Mouse (Mus musculus): Measurements from ENCODE around the gene Mrtfa. TPM values are rescaled to one million over a fixed set of nuclear protein-coding genes. Genes with fewer than 3 reads are reported as not detected.

Gene Mrtfa
- polyA plus RNA-seq, 1 experiment from 2014 or later, result 30.6 TPM

DNA sequence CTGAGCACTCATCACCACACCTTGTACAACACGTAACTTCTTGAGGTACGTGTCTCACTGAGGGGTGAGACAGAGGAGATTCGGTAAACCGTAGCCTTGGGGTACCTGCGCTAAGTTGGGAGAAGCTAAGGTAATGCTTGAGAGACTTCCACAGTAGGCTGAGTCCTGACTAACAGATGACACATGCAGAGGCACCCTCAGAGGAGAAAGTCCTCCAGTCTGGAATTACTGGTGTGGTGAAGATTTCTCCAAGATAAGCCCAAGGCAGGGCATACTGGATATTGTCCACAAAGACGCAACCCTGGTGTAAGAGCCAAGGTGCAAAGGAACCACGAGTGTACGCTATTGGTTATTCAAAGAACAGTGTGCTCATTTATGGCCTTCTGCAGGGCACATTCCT is 2.3 kb upstream of the Mrtfa start:
- Histone ChIP-seq H3K4me2 (replicated peaks) (no peak overlapping the region), H3K9me3 (replicated peaks) (no peaks in the 10 kb centered on the region), H3K4me1 (peaks cover 20% of the 10 kb centered on the region), H3K36me3 (no peaks in the 10 kb centered on the region), H3K9ac (no peak overlapping the region), H3K4me3 (no peak overlapping the region), H3K27ac (no peak overlapping the region), H3K27me3 (no peaks in the 10 kb centered on the region)
- 99% methylated on average over 8 of the region's 8 CpGs for WGBS
- no peak for ATAC-seq (ENCODE audit: low FRiP score)

DNA sequence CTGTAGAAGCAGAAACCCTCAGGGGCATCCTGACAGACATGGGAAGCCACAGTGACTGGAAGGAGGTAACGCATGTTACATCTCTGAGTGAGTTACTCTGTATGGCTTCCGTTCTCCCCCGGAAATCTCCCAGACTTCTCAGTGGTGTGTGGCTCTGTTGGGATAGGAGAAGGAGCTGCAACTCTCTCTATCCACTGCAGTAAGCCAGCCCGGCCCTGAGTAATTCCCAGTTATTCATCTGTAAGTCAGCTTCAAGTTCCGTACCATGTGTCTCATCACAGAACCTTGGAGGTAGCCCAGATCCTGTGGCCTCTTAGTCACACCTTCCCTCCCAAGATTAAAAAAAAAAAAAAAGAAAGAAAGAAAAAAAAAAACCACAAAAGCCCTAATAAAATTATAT is 1.8 kb upstream of the Mrtfa start:
- H3K9me3 ChIP-seq (replicated peaks), result no peaks in the 10 kb centered on the region
- WGBS, result 76% methylated on average over 5 of the region's 5 CpGs
- H3K27me3 ChIP-seq, result no peaks in the 10 kb centered on the region
- no peak overlapping the region for H3K4me3 ChIP-seq
- peaks cover 20% of the 10 kb centered on the region for H3K4me1 ChIP-seq
- no peak for ATAC-seq (ENCODE audit: low FRiP score)
- H3K36me3 ChIP-seq, result no peaks in the 10 kb centered on the region
- no peak overlapping the region for H3K4me2 ChIP-seq (replicated peaks)
- no peak overlapping the region for H3K9ac ChIP-seq
- no peak overlapping the region for H3K27ac ChIP-seq

DNA sequence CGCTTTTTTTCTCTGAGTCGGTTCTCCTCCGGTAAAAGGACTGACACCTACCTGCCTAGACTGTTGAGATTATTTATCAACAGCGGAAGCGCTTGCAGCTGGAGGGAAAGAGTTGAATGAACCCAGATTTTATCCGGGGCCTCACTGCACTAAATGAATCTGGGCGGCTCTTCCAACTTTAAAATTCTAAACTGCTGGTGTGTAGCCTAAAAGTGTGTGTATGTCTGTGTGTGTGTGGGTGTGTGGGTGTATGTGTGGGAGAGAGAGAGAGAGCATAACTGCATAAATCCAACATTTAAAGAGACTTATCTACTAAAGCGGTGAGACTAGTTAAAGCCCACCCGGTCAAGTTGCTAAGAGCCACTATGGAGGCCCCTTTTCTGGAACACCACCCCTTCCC is 746 bp upstream of the Mrtfa start:
- Histone ChIP-seq H3K4me2 (replicated peaks) (peak overlapping the region; percentile 85), H3K9ac (peak overlapping the region; percentile 67), H3K9me3 (replicated peaks) (no peaks in the 10 kb centered on the region), H3K36me3 (peaks cover 7% of the 10 kb centered on the region; the same call in 1 of the 2 replicates), H3K4me3 (peak overlapping the region; percentile 91), H3K4me1 (peaks cover 20% of the 10 kb centered on the region), H3K27ac (peak overlapping the region; percentile 64), H3K27me3 (no peaks in the 10 kb centered on the region)
- ATAC-seq (ENCODE audit: low FRiP score), result no peak
- WGBS, result 27% methylated on average over 9 of the region's 9 CpGs

DNA sequence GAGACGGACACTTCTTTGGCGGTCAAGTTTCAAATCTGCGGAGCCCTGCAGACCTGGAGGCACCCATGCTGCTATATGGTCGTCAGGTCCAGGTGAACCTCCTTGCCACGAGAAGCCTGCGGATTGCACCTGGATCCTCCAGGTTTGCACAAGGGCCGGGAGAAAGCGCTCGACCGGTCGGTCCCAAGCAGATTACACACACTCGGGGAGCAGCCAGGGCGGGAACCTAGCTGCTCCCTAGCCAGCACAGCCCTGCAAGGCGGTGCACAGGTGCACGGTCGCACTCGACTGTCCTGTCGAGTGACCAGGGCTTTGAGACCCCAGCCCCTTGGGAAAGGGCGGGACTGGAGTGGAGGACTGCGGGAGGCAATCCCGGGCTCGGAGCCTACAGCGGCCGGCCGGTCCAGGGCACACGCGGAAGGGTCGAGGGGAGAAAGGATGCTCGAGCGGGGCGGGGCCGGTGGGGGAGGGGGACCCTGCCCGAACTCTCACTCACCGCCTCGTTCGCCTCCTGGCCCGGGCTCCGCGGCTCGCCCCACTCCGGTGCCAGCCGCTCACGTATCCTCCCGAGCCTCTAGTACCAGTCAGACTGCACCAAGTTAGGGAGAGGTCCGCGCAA is 437 bp downstream of the Mrtfa start:
- peak overlapping the region; percentile 85 for H3K4me2 ChIP-seq (replicated peaks)
- peak overlapping the region; percentile 91 for H3K4me3 ChIP-seq
- H3K27me3 ChIP-seq, result no peaks in the 10 kb centered on the region
- peaks cover 7% of the 10 kb centered on the region; the same call in 1 of the 2 replicates for H3K36me3 ChIP-seq
- H3K27ac ChIP-seq, result peak overlapping the region; percentile 80
- H3K9ac ChIP-seq, result peak overlapping the region; percentile 95
- peaks cover 20% of the 10 kb centered on the region for H3K4me1 ChIP-seq
- under 1% methylated on average over 44 of the region's 46 CpGs for WGBS
- ATAC-seq (ENCODE audit: low FRiP score), result no peak
- no peaks in the 10 kb centered on the region for H3K9me3 ChIP-seq (replicated peaks)

DNA sequence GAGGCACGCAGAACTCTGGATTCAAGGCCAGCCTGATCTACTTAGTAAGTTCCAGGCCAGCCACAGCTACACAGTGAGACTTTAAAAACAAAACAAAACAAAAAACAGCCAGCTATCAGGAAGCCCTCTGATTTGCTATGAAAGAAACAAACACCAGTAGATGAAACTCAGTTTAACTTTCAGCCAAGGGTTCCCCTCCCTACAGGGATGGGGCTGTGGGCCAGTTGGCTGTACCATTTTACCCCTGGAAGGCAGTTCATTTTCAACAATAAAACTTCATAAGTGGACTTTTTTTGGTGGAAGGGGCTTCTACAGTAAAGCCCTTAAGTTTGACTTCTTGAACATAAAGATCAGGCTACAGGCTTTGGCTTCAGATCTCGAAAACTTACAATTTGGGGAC is 1.5 kb downstream of the Mrtfa start:
- Histone ChIP-seq H3K36me3 (peaks cover 7% of the 10 kb centered on the region; the same call in 1 of the 2 replicates), H3K4me3 (peak overlapping the region; percentile 91; the same call in 1 of the 2 replicates), H3K27ac (no peak overlapping the region), H3K27me3 (no peaks in the 10 kb centered on the region), H3K9me3 (replicated peaks) (no peaks in the 10 kb centered on the region), H3K4me1 (peaks cover 20% of the 10 kb centered on the region), H3K4me2 (replicated peaks) (peak overlapping the region; percentile 85), H3K9ac (no peak overlapping the region; the same call in 1 of the 2 replicates)
- no peak for ATAC-seq (ENCODE audit: low FRiP score)
- 96% methylated on average over 2 of the region's 2 CpGs for WGBS

DNA sequence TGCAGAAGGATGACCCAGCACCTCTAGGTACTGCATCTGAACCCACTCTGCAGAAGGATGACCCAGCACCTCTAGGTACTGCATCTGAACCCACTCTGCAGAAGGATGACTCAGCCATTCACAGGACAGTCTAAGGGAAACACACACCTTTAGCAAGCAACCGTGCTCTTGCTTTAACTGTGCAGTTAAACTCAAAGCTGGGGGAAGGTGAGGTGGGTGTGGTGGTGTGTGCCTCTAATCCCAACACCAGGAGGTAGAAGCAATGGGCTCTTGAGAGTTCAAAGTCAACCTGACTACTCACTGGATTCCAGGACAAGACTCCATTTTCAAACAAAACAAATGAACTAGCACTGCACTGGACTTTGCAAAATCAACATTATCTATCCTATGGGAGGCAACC is 5.6 kb downstream of the Mrtfa start:
- H3K27ac ChIP-seq, result no peak overlapping the region
- ATAC-seq (ENCODE audit: low FRiP score), result no peak
- H3K9ac ChIP-seq, result no peak overlapping the region
- H3K4me3 ChIP-seq, result no peak overlapping the region
- no peaks in the 10 kb centered on the region for H3K27me3 ChIP-seq
- H3K4me1 ChIP-seq, result peaks cover 18% of the 10 kb centered on the region
- peaks cover 7% of the 10 kb centered on the region; the same call in 1 of the 2 replicates for H3K36me3 ChIP-seq
- H3K4me2 ChIP-seq (replicated peaks), result no peak overlapping the region
- 84% methylated on average over 1 of the region's 1 CpGs for WGBS
- H3K9me3 ChIP-seq (replicated peaks), result no peaks in the 10 kb centered on the region

DNA sequence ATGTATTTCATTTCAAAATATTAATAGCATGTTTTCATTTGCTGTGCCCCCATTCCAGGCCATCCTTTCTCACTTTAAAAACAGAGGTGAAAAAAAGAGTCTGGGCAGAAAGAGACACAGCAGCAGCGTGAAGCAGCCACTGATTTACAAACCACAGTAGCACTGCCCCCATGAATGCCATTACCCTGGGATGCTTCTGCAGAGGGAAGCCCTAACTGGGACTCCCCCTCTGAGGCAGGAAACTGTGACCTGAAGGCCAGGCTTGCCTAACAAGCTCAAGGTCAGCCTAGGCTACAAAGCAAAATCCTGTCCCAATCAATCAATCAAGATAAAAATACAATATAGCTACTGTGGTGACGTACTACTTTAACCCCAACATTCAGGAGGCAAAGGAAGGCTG is 9.3 kb downstream of the Mrtfa start:
- H3K9me3 ChIP-seq (replicated peaks), result no peaks in the 10 kb centered on the region
- H3K27ac ChIP-seq, result no peak overlapping the region
- no peaks in the 10 kb centered on the region for H3K27me3 ChIP-seq
- 53% methylated on average over 2 of the region's 2 CpGs for WGBS
- H3K4me1 ChIP-seq, result peaks cover 7% of the 10 kb centered on the region; the same call in 1 of the 2 replicates
- H3K4me2 ChIP-seq (replicated peaks), result no peak overlapping the region
- no peak for ATAC-seq (ENCODE audit: low FRiP score)
- H3K36me3 ChIP-seq, result no peaks in the 10 kb centered on the region
- no peak overlapping the region for H3K9ac ChIP-seq
- no peak overlapping the region for H3K4me3 ChIP-seq

DNA sequence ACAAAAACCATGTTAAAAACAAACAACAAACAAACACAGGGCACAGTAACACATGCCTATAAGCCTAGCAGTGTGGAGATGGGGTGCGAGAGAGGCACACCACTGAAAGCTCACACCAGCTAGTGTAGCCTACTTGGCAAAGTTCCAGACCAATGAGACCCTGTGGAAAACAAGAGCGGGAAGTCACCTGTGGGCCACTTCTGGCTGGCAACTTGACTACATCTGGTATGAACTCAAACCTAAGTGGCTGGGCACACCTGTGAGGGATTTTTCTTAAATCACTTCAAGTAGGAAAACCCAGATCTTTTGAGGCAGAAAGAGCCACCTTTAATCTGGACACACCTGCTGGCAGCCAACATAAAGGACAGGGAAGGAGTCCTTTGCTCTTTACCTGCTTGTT is 11.0 kb downstream of the Mrtfa start:
- no peak overlapping the region for H3K9ac ChIP-seq
- H3K9me3 ChIP-seq (replicated peaks), result no peaks in the 10 kb centered on the region
- no peak overlapping the region for H3K27ac ChIP-seq
- H3K27me3 ChIP-seq, result no peaks in the 10 kb centered on the region
- ATAC-seq (ENCODE audit: low FRiP score), result no peak
- H3K4me2 ChIP-seq (replicated peaks), result no peak overlapping the region
- no peak overlapping the region for H3K4me3 ChIP-seq
- no peaks in the 10 kb centered on the region for H3K36me3 ChIP-seq
- H3K4me1 ChIP-seq, result peaks cover 7% of the 10 kb centered on the region; the same call in 1 of the 2 replicates
- WGBS, result 90% methylated on average over 2 of the region's 2 CpGs

DNA sequence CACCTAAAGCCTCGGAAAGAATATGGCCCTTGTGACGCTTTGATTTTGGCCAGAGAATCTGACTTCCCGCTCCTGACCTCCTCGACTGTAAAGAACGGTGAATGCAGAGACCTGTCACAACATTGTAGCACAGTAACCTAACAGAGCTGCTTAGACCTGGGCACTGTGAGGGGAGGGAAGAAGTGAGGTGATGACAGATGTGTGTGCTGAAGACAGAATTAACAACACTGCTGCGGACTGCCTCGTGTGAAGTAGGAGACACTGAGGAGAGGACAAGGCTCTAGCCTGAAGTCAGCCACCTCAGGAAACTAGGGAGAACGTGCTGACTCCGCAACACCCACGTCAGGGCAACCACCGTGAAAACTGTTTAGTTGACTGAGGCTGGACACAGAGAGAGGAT is 11.9 kb downstream of the Mrtfa start:
- Histone ChIP-seq H3K27ac (no peak overlapping the region), H3K4me2 (replicated peaks) (no peak overlapping the region), H3K9ac (no peak overlapping the region), H3K36me3 (no peaks in the 10 kb centered on the region), H3K9me3 (replicated peaks) (no peaks in the 10 kb centered on the region), H3K27me3 (no peaks in the 10 kb centered on the region), H3K4me1 (peaks cover 7% of the 10 kb centered on the region; the same call in 1 of the 2 replicates), H3K4me3 (no peak overlapping the region)
- ATAC-seq (ENCODE audit: low FRiP score), result no peak
- 70% methylated on average over 11 of the region's 11 CpGs for WGBS

DNA sequence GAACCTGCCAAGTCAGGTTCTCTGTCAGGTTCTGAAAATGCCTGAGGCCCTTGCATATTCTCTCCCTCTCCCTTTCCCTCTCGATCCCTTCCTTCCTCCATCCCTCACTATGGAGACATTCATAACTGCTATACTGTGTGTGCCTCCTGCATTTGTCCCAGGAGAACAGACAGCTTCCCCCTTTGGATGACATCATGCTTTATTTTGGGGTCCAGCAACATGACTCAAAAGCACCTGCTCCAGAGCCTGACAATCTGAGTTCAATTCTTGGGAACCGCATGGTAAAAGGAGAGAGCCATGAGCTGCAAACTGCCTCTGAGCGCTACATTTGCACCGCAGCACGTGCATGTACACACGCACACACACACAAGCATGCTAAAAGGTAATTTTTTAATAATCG is 12.7 kb downstream of the Mrtfa start:
- no peak for ATAC-seq (ENCODE audit: low FRiP score)
- Histone ChIP-seq H3K9ac (no peak overlapping the region), H3K27ac (no peak overlapping the region), H3K9me3 (replicated peaks) (no peaks in the 10 kb centered on the region), H3K27me3 (no peaks in the 10 kb centered on the region), H3K4me3 (no peak overlapping the region), H3K4me2 (replicated peaks) (no peak overlapping the region), H3K4me1 (peaks cover 7% of the 10 kb centered on the region; the same call in 1 of the 2 replicates), H3K36me3 (no peaks in the 10 kb centered on the region)
- 93% methylated on average over 7 of the region's 7 CpGs for WGBS

DNA sequence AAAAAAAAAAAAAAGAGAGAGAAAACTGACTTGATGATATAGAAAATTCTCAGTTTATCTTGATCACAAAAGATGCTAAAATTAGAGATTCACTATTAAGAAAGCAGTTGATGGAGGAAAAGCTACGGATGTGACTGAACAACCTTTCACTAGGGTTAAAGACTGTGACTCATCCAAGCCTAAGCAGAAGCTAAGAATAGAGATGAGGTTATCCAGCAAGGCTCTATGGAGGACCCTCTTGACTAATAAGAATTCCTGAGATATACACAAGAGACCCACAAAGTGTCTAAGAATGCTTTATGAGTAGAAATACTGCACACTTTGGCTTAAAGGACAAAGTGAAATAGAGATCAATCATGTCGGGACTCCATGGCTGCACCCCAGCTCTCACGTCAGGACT is 14.9 kb downstream of the Mrtfa start:
- Histone ChIP-seq H3K9me3 (replicated peaks) (no peaks in the 10 kb centered on the region), H3K4me3 (no peak overlapping the region), H3K4me1 (0 out of 2 replicates have a peak, but pooled peaks cover 5% of the 10 kb centered on the region), H3K36me3 (no peaks in the 10 kb centered on the region), H3K4me2 (replicated peaks) (no peak overlapping the region), H3K27me3 (no peaks in the 10 kb centered on the region), H3K27ac (no peak overlapping the region), H3K9ac (no peak overlapping the region)
- WGBS, result 94% methylated on average over 3 of the region's 3 CpGs
- no peak for ATAC-seq (ENCODE audit: low FRiP score)

DNA sequence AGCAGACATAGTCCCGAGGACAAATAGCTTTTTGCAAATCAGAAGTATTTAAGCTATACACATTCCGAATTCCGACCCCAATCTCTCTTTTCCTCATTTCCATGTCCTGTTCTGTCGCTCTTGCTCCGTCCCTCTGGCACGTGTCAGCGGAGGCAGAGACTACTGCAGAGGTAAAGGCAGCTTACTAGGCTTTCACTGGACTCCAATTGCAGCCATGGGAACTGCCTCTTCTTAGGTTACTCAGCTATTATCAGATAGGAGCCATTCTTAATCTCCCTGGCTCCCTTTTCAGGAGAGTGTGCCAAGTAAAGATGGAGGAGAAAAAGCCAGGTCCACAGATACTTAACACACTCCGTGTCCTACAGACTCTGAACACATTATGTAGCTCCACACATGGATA is 18.3 kb downstream of the Mrtfa start:
- ATAC-seq (ENCODE audit: low FRiP score), result no peak
- no peak overlapping the region for H3K27ac ChIP-seq
- 0 out of 2 replicates have a peak, but pooled peaks cover 5% of the 10 kb centered on the region for H3K4me1 ChIP-seq
- H3K9ac ChIP-seq, result no peak overlapping the region
- H3K27me3 ChIP-seq, result no peaks in the 10 kb centered on the region
- WGBS, result 94% methylated on average over 8 of the region's 8 CpGs
- no peak overlapping the region for H3K4me2 ChIP-seq (replicated peaks)
- no peaks in the 10 kb centered on the region for H3K36me3 ChIP-seq
- no peaks in the 10 kb centered on the region for H3K9me3 ChIP-seq (replicated peaks)
- H3K4me3 ChIP-seq, result no peak overlapping the region

DNA sequence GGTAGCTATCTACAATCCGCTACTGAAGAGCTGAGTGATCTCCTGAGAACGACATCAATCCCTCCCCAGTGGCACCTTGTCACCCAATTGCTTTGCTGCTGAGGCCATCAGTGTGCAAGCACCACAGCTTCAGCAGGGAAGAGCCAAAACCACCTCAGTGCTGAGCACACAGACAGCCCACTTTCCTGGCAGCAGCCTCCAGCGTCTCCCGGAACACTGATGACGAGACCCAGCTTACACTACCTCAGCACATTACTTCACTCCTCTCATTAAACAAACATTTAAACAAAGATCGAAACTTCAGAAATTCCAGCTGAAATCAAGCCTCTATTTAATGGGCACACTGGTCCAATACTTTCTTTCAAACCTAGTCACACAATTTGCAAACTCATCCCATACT is 21.8 kb downstream of the Mrtfa start:
- H3K9ac ChIP-seq, result no peak overlapping the region
- no peaks in the 10 kb centered on the region for H3K4me1 ChIP-seq
- no peaks in the 10 kb centered on the region for H3K27me3 ChIP-seq
- ATAC-seq (ENCODE audit: low FRiP score), result no peak
- no peak overlapping the region for H3K27ac ChIP-seq
- no peaks in the 10 kb centered on the region for H3K9me3 ChIP-seq (replicated peaks)
- no peak overlapping the region for H3K4me2 ChIP-seq (replicated peaks)
- no peaks in the 10 kb centered on the region for H3K36me3 ChIP-seq
- WGBS, result 83% methylated on average over 6 of the region's 6 CpGs
- H3K4me3 ChIP-seq, result no peak overlapping the region

Data from hindbrain, embryonic 12.5 days (tissue).